Mouse (Mus musculus) heart, postnatal 0 days (tissue): ENCODE data around the gene Zmat5.

Source experiments
- CTCF ChIP-seq: IDR thresholded peaks from 2 replicates; pipeline ENCODE4 v1.5.1; 2016; ENCODE audit warnings: antibody characterized with exemption, control low read depth, low read depth
- EP300 ChIP-seq: IDR thresholded peaks from 2 replicates; pipeline ENCODE4 v1.6.1; 2016; ENCODE audit warnings: antibody characterized with exemption, low read depth

DNA sequence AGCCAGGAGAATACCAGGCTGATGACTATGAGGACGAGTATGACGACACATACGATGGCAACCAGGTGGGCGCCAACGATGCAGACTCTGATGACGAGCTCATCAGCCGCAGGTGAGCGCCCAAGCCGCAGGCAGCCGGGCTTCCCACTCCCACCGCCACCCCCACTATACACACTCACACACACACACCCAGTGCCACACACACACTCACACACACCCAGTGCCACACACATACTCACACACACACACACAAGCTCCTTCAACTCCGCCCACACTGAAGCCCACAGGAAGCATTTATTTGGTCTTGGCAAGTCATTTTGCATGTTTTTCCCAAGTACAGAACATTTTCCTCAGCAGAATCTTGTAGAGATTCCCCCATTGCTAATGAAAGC lies 25.0 kb upstream of the Zmat5 start:
- no peak for TF ChIP-seq CTCF
- no peak for TF ChIP-seq EP300
